Mouse (Mus musculus) liver, adult 2 months (tissue): ENCODE data around the gene Sgcd.

Experiments
- CTCF ChIP-seq: fragments of 200-500 bp; IDR thresholded peaks from 2 replicates; pipeline ENCODE4 v1.5.1; 2011; ENCODE audit warnings: low read depth, low read length, control low read depth
- POLR2A ChIP-seq: fragments of 200-500 bp; IDR thresholded peaks from 2 replicates; pipeline ENCODE4 v1.6.1; 2011; ENCODE audit warnings: low read length, control low read depth; ENCODE audit not compliant: insufficient read depth; ENCODE audit errors: extremely low read depth

DNA sequence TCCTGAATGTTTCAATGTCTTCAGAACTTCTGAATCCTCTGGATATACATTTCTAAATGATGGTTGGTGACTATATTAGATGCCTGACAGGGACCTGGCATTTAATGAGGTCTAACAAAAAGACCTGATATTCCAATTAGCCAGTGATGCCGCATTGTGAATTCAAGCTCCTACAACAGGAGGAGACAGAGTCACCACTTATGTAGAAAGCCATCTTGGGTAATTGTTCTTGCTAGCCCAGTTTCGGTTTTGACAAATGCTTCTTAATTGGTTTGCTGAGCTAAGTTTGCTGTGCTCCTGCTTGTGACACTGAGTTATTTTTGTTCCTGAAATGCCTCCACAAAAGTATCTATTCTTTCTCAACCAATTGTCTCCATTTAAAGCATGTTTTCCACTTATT lies 358.6 kb downstream of the Sgcd start:
- TF ChIP-seq CTCF (no peak), POLR2A (no peak)
